Mouse (Mus musculus) c-Kit-positive CD71-negative TER-119-negative erythroid progenitor cells, embryonic 14.5 days (primary cell): ENCODE data around the gene Gpam.
A peak's percentile ranks its signal among the peaks of the same experiment; 100 is the strongest.

Experiments
- DNase-seq: peaks from one replicate; pipeline ENCODE4 v3.0.0-alpha.2; 2013; ENCODE audit warnings: low read depth

The Gpam gene

DNA sequence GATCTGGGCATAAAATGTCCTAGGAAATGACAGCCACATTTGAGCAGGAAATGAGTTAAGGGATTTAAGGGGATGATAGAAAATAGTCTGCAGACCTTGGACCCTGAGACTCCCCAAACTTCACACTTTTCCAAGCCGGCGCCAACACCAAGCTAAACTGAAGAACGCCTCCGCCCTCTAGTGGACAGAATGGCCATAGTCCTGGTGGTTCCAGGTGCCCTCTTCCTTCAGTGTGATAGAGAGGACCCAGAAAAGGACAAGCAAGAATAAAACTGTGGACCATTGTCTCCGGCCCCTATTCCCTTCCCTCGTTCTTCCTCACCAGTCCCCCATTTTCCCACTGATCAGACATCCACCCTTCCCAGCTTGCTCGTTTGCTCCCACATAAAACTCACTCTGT, 66.1 kb downstream of the Gpam start:
- peak; percentile 47 for DNase-seq

DNA sequence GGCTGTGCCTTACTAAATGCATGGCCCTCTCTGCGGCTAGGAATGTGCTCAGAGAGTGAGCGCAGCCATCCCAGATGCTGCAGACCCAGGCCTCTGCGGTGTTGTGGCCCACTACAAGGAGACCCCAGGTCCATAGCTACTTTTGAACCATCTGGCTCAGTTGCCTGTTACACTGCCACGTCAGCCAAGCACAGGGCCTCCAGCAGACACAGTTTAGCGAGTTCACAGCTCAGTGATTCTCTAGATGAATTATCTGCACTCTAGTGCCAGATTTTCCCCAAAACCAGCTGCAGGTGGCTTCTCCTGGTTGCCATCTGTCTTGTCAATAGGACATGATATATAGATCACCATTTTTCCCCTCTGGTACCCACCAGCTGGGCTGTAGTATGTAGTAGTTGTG, 69.6 kb downstream of the Gpam start:
- no peak for DNase-seq

- no peak for DNase-seq
Measured at GRCm38 (mm10) chr19:55055634-55056269, 71.3 kb downstream of the Gpam start.

- no peak for DNase-seq
Measured at GRCm38 (mm10) chr19:55053163-55053562, 73.9 kb downstream of the Gpam start.

DNA sequence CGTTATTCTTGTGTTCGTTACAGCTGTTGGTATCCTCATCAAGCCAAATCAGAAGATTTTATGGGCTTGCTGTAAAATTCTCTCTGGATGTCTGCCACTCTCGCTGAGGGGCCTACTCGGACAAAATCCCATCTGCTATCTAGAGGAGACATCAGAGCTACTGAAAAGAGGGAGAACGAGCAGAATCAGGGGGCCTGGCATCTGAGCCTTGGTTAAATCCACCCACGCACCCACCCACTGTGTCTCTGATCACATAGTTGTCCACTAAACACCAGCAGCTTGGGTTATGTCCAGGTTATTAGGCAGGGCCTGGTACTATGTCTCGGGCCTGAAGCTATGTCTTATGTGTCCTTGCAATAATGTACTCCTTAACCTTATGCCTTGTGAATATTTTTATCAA, 89.6 kb downstream of the Gpam start:
- no peak for DNase-seq

- DNase-seq: no peak
Measured at GRCm38 (mm10) chr19:55018872-55019271, 108.2 kb downstream of the Gpam start.
